Mouse (Mus musculus) limb, embryonic 11.5 days (tissue): ENCODE data around the gene Tubb4b. TPM values are rescaled to one million over a fixed set of nuclear protein-coding genes. Genes with fewer than 3 reads are reported as not detected.

Experiments
- ATAC-seq: fragments of 200-750 bp; cut with Nextera tagmentation; 2 replicates; pipeline ENCODE4 v1.8.0; 2017; ENCODE audit warnings: low read depth; ENCODE audit not compliant: insufficient number of reproducible peaks, low FRiP score, low TSS enrichment
- DNase-seq: peaks from one replicate; pipeline ENCODE4 v3.0.0-alpha.2; 2015; ENCODE audit warnings: low spot score
- H3K27ac ChIP-seq: fragments of 300-500 bp; sonication (generic); replicated peaks from 2 replicates; pipeline ENCODE4 v1.5.1; 2014; ENCODE audit warnings: low read depth, mild to moderate bottlenecking, low read length
- H3K27me3 ChIP-seq: fragments of 300-500 bp; sonication (generic); 2 replicates; pipeline ENCODE4 v1.6.1; 2014; ENCODE audit warnings: mild to moderate bottlenecking, low read length, mixed read lengths; ENCODE audit not compliant: control insufficient read depth, insufficient read depth
- H3K36me3 ChIP-seq: fragments of 300-500 bp; sonication (generic); 2 replicates; pipeline ENCODE4 v1.6.1; 2014; ENCODE audit warnings: mild to moderate bottlenecking, low read length, moderate library complexity, mixed read lengths; ENCODE audit not compliant: control insufficient read depth, insufficient read depth
- H3K4me1 ChIP-seq: fragments of 300-500 bp; sonication (generic); 2 replicates; pipeline ENCODE4 v1.6.1; 2014; ENCODE audit warnings: low read length, mixed read lengths; ENCODE audit not compliant: control insufficient read depth, insufficient read depth
- H3K4me2 ChIP-seq: fragments of 300-500 bp; sonication (generic); 2 replicates; pipeline ENCODE4 v1.6.1; 2014; ENCODE audit warnings: low read depth, mild to moderate bottlenecking, moderate library complexity; ENCODE audit not compliant: severe bottlenecking
- H3K4me3 ChIP-seq: fragments of 300-500 bp; sonication (generic); 2 replicates; pipeline ENCODE4 v1.5.1; 2014; ENCODE audit warnings: low read depth, low read length
- H3K9ac ChIP-seq: fragments of 300-500 bp; sonication (generic); 2 replicates; pipeline ENCODE4 v1.6.1; 2014; ENCODE audit warnings: mild to moderate bottlenecking, low read length
- H3K9me3 ChIP-seq: fragments of 300-500 bp; sonication (generic); 2 replicates; pipeline ENCODE4 v1.6.1; 2016; ENCODE audit warnings: low read length; ENCODE audit not compliant: control insufficient read depth
- WGBS: fragments of 180-500 bp; shearing (Covaris S2); extraction: QIAGEN DNeasy Blood & Tissue Kit; methylation state at CpG from one replicate; pipeline ENCODE4 v1.1.7; 2014; 5-methylcytosine and 5-hydroxymethylcytosine counted together
- polyA plus RNA-seq: library from polyadenylated mRNA; unstranded; fragments of >200 nt; fragmentation: Nextera tagmentation; extraction: Ambion mirVana; gene quantifications from 2 replicates; pipeline ENCODE4 v1.2.1, GENCODE M21; 2014

Gene Tubb4b
- polyA plus RNA-seq, 1 experiment from 2014 or later = 567 TPM

DNA sequence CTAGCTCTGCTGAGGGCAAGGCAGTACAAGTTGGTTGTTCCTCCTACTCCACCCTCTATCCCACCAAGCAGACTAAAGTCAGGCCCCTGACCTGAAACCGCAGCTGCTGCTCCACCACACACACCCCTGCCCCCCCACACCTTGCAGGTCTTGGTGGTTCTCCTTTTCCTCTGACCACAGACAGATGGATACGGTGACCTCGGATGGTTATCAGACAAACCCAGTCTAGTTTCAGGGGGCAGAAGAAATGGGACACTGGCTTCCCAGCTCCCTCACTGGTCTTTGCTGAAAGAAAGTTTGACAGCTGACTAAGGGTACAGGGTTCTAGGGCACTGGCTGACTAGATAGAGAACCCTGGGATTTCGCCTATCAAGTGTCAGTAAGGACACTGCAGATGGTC, 8.9 kb upstream of the Tubb4b start:
- Histone ChIP-seq H3K4me1 (no peaks in the 10 kb centered on the region), H3K9me3 (no peaks in the 10 kb centered on the region), H3K9ac (no peak overlapping the region), H3K4me3 (no peak overlapping the region), H3K4me2 (no peak overlapping the region), H3K27ac (no peak overlapping the region), H3K27me3 (no peaks in the 10 kb centered on the region), H3K36me3 (no peaks in the 10 kb centered on the region)
- ATAC-seq = no peak
- WGBS = 74% methylated on average over 4 of the region's 4 CpGs
- no peak for DNase-seq

DNA sequence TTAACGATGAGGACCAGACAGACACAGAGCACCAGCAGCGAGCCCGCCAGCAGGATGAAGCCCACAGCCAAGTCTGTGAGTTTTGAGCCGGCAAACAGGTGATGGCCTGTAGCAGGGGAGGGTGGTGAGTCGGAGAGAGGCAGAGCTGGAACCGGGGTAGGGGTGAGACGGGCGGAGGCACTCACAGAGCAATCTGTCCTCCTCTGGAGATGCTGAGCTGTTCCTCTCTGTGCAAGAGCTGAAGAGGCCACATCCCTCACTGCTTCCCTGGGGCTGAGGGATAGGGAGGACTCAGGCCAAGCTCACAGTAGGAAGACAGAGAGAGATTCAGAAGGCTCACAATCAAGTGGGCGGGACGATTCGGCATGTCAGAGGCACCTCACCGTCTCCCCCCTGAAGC, 6.5 kb upstream of the Tubb4b start:
- Histone ChIP-seq H3K4me2 (no peak overlapping the region), H3K4me3 (no peak overlapping the region), H3K27ac (no peak overlapping the region), H3K9ac (no peak overlapping the region), H3K27me3 (no peaks in the 10 kb centered on the region), H3K36me3 (no peaks in the 10 kb centered on the region), H3K9me3 (no peaks in the 10 kb centered on the region), H3K4me1 (no peaks in the 10 kb centered on the region)
- ATAC-seq = no peak
- WGBS = 57% methylated on average over 12 of the region's 12 CpGs
- no peak for DNase-seq

DNA sequence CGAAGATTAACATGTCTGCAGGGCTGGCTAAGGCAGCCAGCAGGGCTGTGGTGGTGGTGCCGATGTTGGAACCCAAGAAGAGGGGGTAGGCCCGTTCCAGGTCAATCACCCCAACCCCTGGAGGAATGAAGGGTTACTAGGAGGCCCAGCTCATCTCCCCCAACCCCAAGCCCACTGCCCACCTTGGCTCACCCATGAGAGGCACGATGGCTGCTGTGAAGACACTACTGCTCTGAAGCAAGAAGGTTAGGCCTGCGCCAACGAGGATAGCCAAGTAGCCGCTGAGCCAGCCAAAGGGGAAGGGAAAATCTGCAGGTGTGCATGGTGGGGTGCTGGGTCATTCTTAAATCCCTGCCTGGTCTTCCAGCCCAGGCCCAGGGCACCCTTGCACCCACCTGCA, 6.1 kb upstream of the Tubb4b start:
- H3K4me2 ChIP-seq = no peak overlapping the region
- DNase-seq (no peak), ATAC-seq (no peak)
- H3K27me3 ChIP-seq = no peaks in the 10 kb centered on the region
- peaks cover 2% of the 10 kb centered on the region; the same call in 1 of the 2 replicates for H3K4me1 ChIP-seq
- 89% methylated on average over 7 of the region's 7 CpGs for WGBS
- H3K9me3 ChIP-seq = no peaks in the 10 kb centered on the region
- H3K27ac ChIP-seq = no peak overlapping the region
- no peaks in the 10 kb centered on the region for H3K36me3 ChIP-seq
- no peak overlapping the region for H3K4me3 ChIP-seq
- H3K9ac ChIP-seq = no peak overlapping the region

DNA sequence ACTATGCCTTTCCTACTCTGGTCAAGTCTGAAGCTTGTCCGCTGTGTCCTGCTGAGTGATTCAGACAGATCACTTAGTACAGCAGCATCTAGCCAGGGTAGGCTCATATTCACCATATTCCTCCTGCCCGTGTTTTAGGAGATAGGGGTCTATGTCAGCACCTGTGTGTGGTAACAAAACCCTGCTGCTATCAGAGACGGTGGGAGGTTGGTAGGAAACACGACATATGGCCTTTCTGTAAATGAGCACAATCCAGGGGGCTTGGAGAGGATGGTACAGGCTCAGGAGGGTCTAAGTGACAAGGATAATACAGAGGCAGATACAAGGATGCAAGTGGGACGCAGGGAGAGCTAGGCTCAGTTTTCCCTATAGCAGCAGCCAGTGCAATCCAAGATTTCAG, 5.1 kb upstream of the Tubb4b start:
- H3K9me3 ChIP-seq = no peaks in the 10 kb centered on the region
- H3K4me3 ChIP-seq = no peak overlapping the region
- WGBS = 86% methylated on average over 5 of the region's 5 CpGs
- DNase-seq (no peak), ATAC-seq (no peak)
- H3K4me2 ChIP-seq = no peak overlapping the region
- H3K9ac ChIP-seq = no peak overlapping the region
- H3K4me1 ChIP-seq = peaks cover 3% of the 10 kb centered on the region; the same call in 1 of the 2 replicates
- H3K36me3 ChIP-seq = no peaks in the 10 kb centered on the region
- no peak overlapping the region for H3K27ac ChIP-seq
- H3K27me3 ChIP-seq = no peaks in the 10 kb centered on the region

DNA sequence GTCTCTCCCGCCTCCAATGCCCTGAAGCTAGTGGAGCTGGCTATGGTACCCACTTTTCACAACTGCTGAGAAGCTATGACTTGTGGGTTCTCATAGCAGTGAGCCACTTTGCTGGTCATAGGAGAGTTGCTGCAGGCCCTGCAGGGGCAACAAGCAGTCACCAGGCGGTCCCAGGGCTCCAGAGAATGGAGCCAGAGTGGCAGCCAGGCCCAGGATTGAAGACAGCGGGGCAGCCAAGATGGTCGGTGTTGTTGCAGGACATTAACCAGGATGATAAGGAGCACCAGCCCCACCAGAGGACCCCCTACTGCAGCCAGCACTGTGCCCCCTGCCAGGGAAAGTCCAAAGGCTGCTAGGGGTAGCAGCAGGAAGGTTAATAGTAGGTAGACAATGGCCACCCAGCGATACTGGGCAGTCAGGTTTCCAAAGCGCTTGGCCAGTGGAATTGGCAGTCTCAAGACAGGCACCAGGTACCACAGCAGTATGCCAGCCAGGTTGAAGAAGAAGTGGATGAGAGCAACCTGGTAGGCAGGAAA, 4.6 kb upstream of the Tubb4b start:
- WGBS = 68% methylated on average over 6 of the region's 6 CpGs
- Histone ChIP-seq H3K27me3 (no peaks in the 10 kb centered on the region), H3K9ac (no peak overlapping the region), H3K27ac (no peak overlapping the region), H3K4me1 (peaks cover 3% of the 10 kb centered on the region; the same call in 1 of the 2 replicates), H3K9me3 (no peaks in the 10 kb centered on the region), H3K4me2 (peak overlapping the region; percentile 26; the same call in 1 of the 2 replicates), H3K36me3 (no peaks in the 10 kb centered on the region), H3K4me3 (no peak overlapping the region)
- DNase-seq (no peak), ATAC-seq (no peak)

DNA sequence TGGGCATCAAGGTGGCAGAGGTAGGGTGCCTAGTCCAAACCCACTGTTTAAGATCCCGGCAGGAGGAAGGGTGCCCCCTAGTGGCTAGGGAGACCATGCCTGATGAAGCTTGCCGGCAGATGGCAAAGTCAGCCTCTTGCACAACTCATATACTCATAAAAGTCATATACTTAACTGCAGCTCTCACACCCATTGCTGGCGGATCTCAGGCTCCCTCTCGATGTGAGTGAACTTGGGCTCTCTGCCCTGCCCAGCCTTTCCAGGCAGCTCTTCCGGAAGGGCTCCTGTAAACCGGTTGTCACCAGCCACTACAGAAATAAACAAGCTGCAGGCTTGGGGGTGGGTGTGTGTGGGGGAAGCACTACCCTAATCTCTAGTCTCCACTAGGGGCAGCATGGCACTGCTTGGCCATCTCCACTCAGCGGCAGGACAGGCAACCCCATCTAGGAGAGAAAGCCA, 4.0 kb upstream of the Tubb4b start:
- Histone ChIP-seq H3K4me2 (peak overlapping the region; percentile 26; the same call in 1 of the 2 replicates), H3K36me3 (no peaks in the 10 kb centered on the region), H3K27ac (no peak overlapping the region), H3K4me1 (peaks cover 5% of the 10 kb centered on the region), H3K4me3 (no peak overlapping the region), H3K27me3 (no peaks in the 10 kb centered on the region), H3K9ac (no peak overlapping the region), H3K9me3 (no peaks in the 10 kb centered on the region)
- ATAC-seq (no peak), DNase-seq (peak; percentile 83)
- 3% methylated on average over 7 of the region's 7 CpGs for WGBS

DNA sequence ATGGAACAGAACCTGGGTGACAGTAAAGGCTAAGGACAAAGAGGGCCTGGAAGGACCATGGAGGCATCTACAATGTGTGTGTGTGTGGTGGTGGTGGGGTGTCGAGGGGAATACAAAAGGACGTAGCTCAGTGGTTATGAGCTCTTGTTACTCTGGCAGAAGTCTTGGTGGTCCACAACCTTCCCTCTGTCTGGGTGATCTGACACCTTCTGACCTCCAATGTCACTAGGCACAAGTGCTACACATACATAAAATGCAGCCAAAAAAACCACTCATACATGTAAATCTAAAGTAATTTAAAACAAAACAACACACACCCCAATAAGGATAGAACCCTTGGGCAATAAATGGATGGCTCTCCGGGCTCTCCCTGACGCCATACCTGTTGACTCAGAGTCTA, 2.9 kb upstream of the Tubb4b start:
- Histone ChIP-seq H3K9ac (0 out of 2 replicates have a peak overlapping the region, but pooled peaks have one; percentile 7), H3K4me3 (no peak overlapping the region), H3K4me1 (peaks cover 8% of the 10 kb centered on the region), H3K4me2 (no peak overlapping the region), H3K27ac (no peak overlapping the region), H3K36me3 (no peaks in the 10 kb centered on the region), H3K9me3 (no peaks in the 10 kb centered on the region), H3K27me3 (no peaks in the 10 kb centered on the region)
- no peak for ATAC-seq
- WGBS = 89% methylated on average over 4 of the region's 4 CpGs
- DNase-seq = no peak

DNA sequence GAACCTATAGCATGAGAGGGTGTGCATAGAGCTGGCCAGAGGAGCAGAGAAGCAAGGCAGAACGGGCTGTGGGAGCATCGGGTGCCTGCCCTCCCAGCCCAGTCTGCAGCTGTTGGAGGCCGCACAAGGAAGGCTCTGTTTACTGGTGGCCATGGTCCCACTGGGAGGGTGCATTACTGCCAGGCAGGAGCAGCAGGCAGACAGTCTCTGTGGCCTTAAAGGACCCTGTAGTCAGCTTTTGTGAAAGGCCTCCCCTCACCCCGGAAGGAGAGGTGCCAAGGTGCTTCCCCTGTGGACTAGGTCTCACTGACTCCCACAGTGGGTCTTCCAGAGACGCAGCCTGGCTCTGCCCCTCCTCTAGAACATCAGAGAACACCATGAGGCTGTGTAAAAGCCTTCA, 2.4 kb upstream of the Tubb4b start:
- ATAC-seq (no peak), DNase-seq (no peak)
- H3K36me3 ChIP-seq = no peaks in the 10 kb centered on the region; the same call in 1 of the 2 replicates
- no peak overlapping the region for H3K9ac ChIP-seq
- no peaks in the 10 kb centered on the region for H3K27me3 ChIP-seq
- H3K4me3 ChIP-seq = no peak overlapping the region
- H3K4me1 ChIP-seq = peaks cover 8% of the 10 kb centered on the region
- H3K4me2 ChIP-seq = no peak overlapping the region
- H3K9me3 ChIP-seq = no peaks in the 10 kb centered on the region
- no peak overlapping the region for H3K27ac ChIP-seq
- 76% methylated on average over 5 of the region's 5 CpGs for WGBS
